8 mouse cellular contexts compared by ENCODE assay signal in genomic region chr10:7682249-7682648, GRCm38 (mm10). TPM values are rescaled to one million over a fixed set of nuclear protein-coding genes. Genes with fewer than 3 reads are reported as not detected.
DNase-seq lines count a peak whose midpoint lies in the region; ATAC-seq and TF ChIP-seq lines count a peak whose summit lies in the region.

No protein-coding gene starts in this region.

- peaks cover 30% of the 10 kb centered on the region for H3K4me1 ChIP-seq in kidney, embryonic 15.5 days
- H3K4me1 ChIP-seq in cortical plate, adult 2 months (ENCODE audit: control insufficient read depth, insufficient read depth, low read length), result peaks cover 12% of the 10 kb centered on the region; the same call in 1 of the 2 replicates
- peaks cover 39% of the 10 kb centered on the region for H3K4me1 ChIP-seq in hindbrain, embryonic 16.5 days (ENCODE audit: control insufficient read depth, insufficient read depth, low read depth, low read length)
- peaks cover 52% of the 10 kb centered on the region for H3K4me1 ChIP-seq in midbrain, embryonic 15.5 days

- peaks cover 39% of the 10 kb centered on the region for H3K36me3 ChIP-seq in kidney, embryonic 15.5 days
- H3K36me3 ChIP-seq in hindbrain, embryonic 16.5 days (ENCODE audit: control insufficient read depth, insufficient read depth, low read length), result peaks cover 6% of the 10 kb centered on the region; the same call in 1 of the 2 replicates
- H3K36me3 ChIP-seq in midbrain, embryonic 15.5 days (replicated peaks), result peaks cover 4% of the 10 kb centered on the region; the same call in 1 of the 2 replicates

- H3K9ac ChIP-seq in kidney, embryonic 15.5 days, result peak overlapping the region; percentile 100
- H3K9ac ChIP-seq in hindbrain, embryonic 16.5 days (ENCODE audit: low read depth, low read length), result no peak overlapping the region; the same call in 1 of the 2 replicates
- H3K9ac ChIP-seq in midbrain, embryonic 15.5 days, result peak overlapping the region; percentile 96; the same call in 1 of the 2 replicates

- no peaks in the 10 kb centered on the region for H3K27me3 ChIP-seq in kidney, embryonic 15.5 days
- no peaks in the 10 kb centered on the region for H3K27me3 ChIP-seq in hindbrain, embryonic 16.5 days (replicated peaks; ENCODE audit: control insufficient read depth, insufficient read depth, low read length)
- no peaks in the 10 kb centered on the region for H3K27me3 ChIP-seq in midbrain, embryonic 15.5 days (replicated peaks)

- peak overlapping the region; percentile 83 for H3K4me2 ChIP-seq in kidney, embryonic 15.5 days
- H3K4me2 ChIP-seq in hindbrain, embryonic 16.5 days (ENCODE audit: low read length), result peak overlapping the region; percentile 92
- H3K4me2 ChIP-seq in midbrain, embryonic 15.5 days, result peak overlapping the region; percentile 74

- TF ChIP-seq CTCF in cortical plate, adult 2 months (IDR thresholded peaks at IDR 0.05; ENCODE audit: extremely low read depth, insufficient read depth, low read length), result no peak

- H3K4me3 ChIP-seq in kidney, embryonic 15.5 days (replicated peaks), result peak overlapping the region; percentile 94
- H3K4me3 ChIP-seq in cortical plate, adult 2 months (ENCODE audit: insufficient read depth, low read length), result peak overlapping the region; percentile 89; the same call in 1 of the 2 replicates
- peak overlapping the region; percentile 92 for H3K4me3 ChIP-seq in hindbrain, embryonic 16.5 days (ENCODE audit: low read length)
- peak overlapping the region; percentile 94 for H3K4me3 ChIP-seq in midbrain, embryonic 15.5 days

- ATAC-seq in kidney, embryonic 15.5 days (replicated peaks; ENCODE audit: low FRiP score), result no peak
- ATAC-seq in hindbrain, embryonic 16.5 days, result no peak
- ATAC-seq in midbrain, embryonic 15.5 days (replicated peaks), result no peak

- 52% methylated on average over 3 of the region's 3 CpGs for WGBS in kidney, embryonic 15.5 days
- 73% methylated on average over 3 of the region's 3 CpGs for WGBS in hindbrain, embryonic 16.5 days
- 62% methylated on average over 3 of the region's 3 CpGs for WGBS in midbrain, embryonic 15.5 days

- DNase-seq in kidney, postnatal 10 days, result no peak
- no peak for DNase-seq in right cerebral cortex, postnatal 14 days
- no peak for DNase-seq in adrenal gland, postnatal 4 days (ENCODE audit: low spot score in 2 of 2)
- DNase-seq in spleen, postnatal 4 days (ENCODE audit: low spot score in 2 of 2), result no peak

- TF ChIP-seq POLR2A in cortical plate, adult 2 months (IDR thresholded peaks at IDR 0.05; ENCODE audit: extremely low read depth, insufficient read depth, low read length), result no peak

- H3K9me3 ChIP-seq in kidney, embryonic 15.5 days (replicated peaks), result no peaks in the 10 kb centered on the region
- no peaks in the 10 kb centered on the region for H3K9me3 ChIP-seq in hindbrain, embryonic 16.5 days (ENCODE audit: control insufficient read depth, low read length)
- H3K9me3 ChIP-seq in midbrain, embryonic 15.5 days, result no peaks in the 10 kb centered on the region

- 0 out of 2 replicates have a peak overlapping the region, but pooled peaks have one; percentile 99 for H3K27ac ChIP-seq in kidney, embryonic 15.5 days
- H3K27ac ChIP-seq in cortical plate, adult 2 months (ENCODE audit: insufficient read depth, low read length), result no peak overlapping the region
- H3K27ac ChIP-seq in hindbrain, embryonic 16.5 days (ENCODE audit: low read depth, low read length), result no peak overlapping the region
- 0 out of 2 replicates have a peak overlapping the region, but pooled peaks have one; percentile 97 for H3K27ac ChIP-seq in midbrain, embryonic 15.5 days

RNA-seq across cellular contexts. Expression of gene Lats1, which starts 1.2 kb away (rescaled TPM):
- 8.6 and 9.1 TPM in 2 replicates for polyA plus RNA-seq in kidney, embryonic 15.5 days (2015; fragmentation: Nextera tagmentation; extraction: Ambion mirVana)
- polyA plus RNA-seq in cortical plate, adult 2 months (2012; rRNA removed), result 16.1 and 17.1 TPM in 2 replicates
- 7.6 and 9.2 TPM in 2 replicates for polyA plus RNA-seq in hindbrain, embryonic 16.5 days (2015; fragmentation: Nextera tagmentation; extraction: Ambion mirVana)
- 10.2 and 10.4 TPM in 2 replicates for polyA plus RNA-seq in midbrain, embryonic 15.5 days (2015; fragmentation: Nextera tagmentation; extraction: Ambion mirVana)
- total RNA-seq in adrenal gland, postnatal 4 days (2021), result 10 to 100 TPM; 63.5 to 65.9 TPM

RNA-seq across cellular contexts. Expression of gene Pcmt1, which starts 1.3 kb away (rescaled TPM):
- 115 and 122 TPM in 2 replicates for polyA plus RNA-seq in kidney, embryonic 15.5 days (2015; fragmentation: Nextera tagmentation; extraction: Ambion mirVana)
- 148 and 158 TPM in 2 replicates for polyA plus RNA-seq in cortical plate, adult 2 months (2012; rRNA removed)
- polyA plus RNA-seq in hindbrain, embryonic 16.5 days (2015; fragmentation: Nextera tagmentation; extraction: Ambion mirVana), result 189 and 209 TPM in 2 replicates
- polyA plus RNA-seq in midbrain, embryonic 15.5 days (2015; fragmentation: Nextera tagmentation; extraction: Ambion mirVana), result 155 and 156 TPM in 2 replicates
- total RNA-seq in adrenal gland, postnatal 4 days (2021), result 10 to 100 TPM; 84.7 to 89.2 TPM

RNA-seq across cellular contexts. Expression of gene Nup43, which starts 14.9 kb away (rescaled TPM):
- polyA plus RNA-seq in kidney, embryonic 15.5 days (2015; fragmentation: Nextera tagmentation; extraction: Ambion mirVana), result 55.2 and 58.1 TPM in 2 replicates
- 4.9 and 7.6 TPM in 2 replicates for polyA plus RNA-seq in cortical plate, adult 2 months (2012; rRNA removed)
- polyA plus RNA-seq in hindbrain, embryonic 16.5 days (2015; fragmentation: Nextera tagmentation; extraction: Ambion mirVana), result 30.3 and 30.5 TPM in 2 replicates
- 32.9 and 35.0 TPM in 2 replicates for polyA plus RNA-seq in midbrain, embryonic 15.5 days (2015; fragmentation: Nextera tagmentation; extraction: Ambion mirVana)
- total RNA-seq in adrenal gland, postnatal 4 days (2021), result 10 to 100 TPM; 16.2 to 16.3 TPM

RNA-seq across cellular contexts. Expression of gene Katna1, which starts 43.6 kb away (rescaled TPM):
- 56.6 and 57.7 TPM in 2 replicates for polyA plus RNA-seq in kidney, embryonic 15.5 days (2015; fragmentation: Nextera tagmentation; extraction: Ambion mirVana)
- 10.4 and 12.1 TPM in 2 replicates for polyA plus RNA-seq in cortical plate, adult 2 months (2012; rRNA removed)
- polyA plus RNA-seq in hindbrain, embryonic 16.5 days (2015; fragmentation: Nextera tagmentation; extraction: Ambion mirVana), result 26.2 and 26.6 TPM in 2 replicates
- polyA plus RNA-seq in midbrain, embryonic 15.5 days (2015; fragmentation: Nextera tagmentation; extraction: Ambion mirVana), result 29.7 TPM in 2 replicates
- total RNA-seq in adrenal gland, postnatal 4 days (2021), result 10 to 100 TPM; 34.0 to 39.2 TPM

Comparison
In these comparisons a context has a peak if more than half of its experiments do, and no peak if none do; other contexts are left out.
1. H3K27ac ChIP-seq: peak in kidney, embryonic 15.5 days (single experiment) and midbrain, embryonic 15.5 days (single experiment); none in cortical plate, adult 2 months (single experiment) and hindbrain, embryonic 16.5 days (single experiment).
2. Peak in every context shown above with its lines, with median percentiles within 50 percentile points of each other: H3K4me2 ChIP-seq and H3K4me3 ChIP-seq.